Mouse (Mus musculus) embryonic fibroblast, embryonic 13.5 days (primary cell): ENCODE data around the gene Spred2. TPM values are rescaled to one million over a fixed set of nuclear protein-coding genes. Genes with fewer than 3 reads are reported as not detected.

Source experiments
- H3K27ac ChIP-seq: 2 replicates; pipeline ENCODE4 v1.5.1; 2012; ENCODE audit warnings: low read length, control low read depth, inconsistent platforms; ENCODE audit not compliant: insufficient read depth
- H3K4me1 ChIP-seq: 2 replicates; pipeline ENCODE4 v1.6.1; 2011; ENCODE audit warnings: low read length; ENCODE audit not compliant: control insufficient read depth, insufficient read depth
- H3K4me3 ChIP-seq: 2 replicates; pipeline ENCODE4 v1.5.1; 2011; ENCODE audit warnings: mild to moderate bottlenecking, control low read depth, low read length; ENCODE audit not compliant: insufficient read depth
- CTCF ChIP-seq: IDR thresholded peaks from 2 replicates; pipeline ENCODE4 v1.5.1; 2011; ENCODE audit warnings: mild to moderate bottlenecking, control low read depth, low read length, moderate library complexity, borderline replicate concordance; ENCODE audit not compliant: insufficient read depth
- POLR2A ChIP-seq: IDR thresholded peaks from 2 replicates; pipeline ENCODE4 v1.6.1; 2011; ENCODE audit warnings: low read depth, mild to moderate bottlenecking, control low read depth, low read length, moderate library complexity
- polyA plus RNA-seq: library from polyadenylated mRNA; stranded (reverse); fragments of >200 nt; gene quantifications from 2 replicates; pipeline ENCODE4 v1.2.4, GENCODE M21; 2011; ENCODE audit warnings: low read depth; ENCODE audit not compliant: missing spikeins, insufficient read length

Spred2 gene
- polyA plus RNA-seq, 1 experiment = 26.3 TPM

DNA sequence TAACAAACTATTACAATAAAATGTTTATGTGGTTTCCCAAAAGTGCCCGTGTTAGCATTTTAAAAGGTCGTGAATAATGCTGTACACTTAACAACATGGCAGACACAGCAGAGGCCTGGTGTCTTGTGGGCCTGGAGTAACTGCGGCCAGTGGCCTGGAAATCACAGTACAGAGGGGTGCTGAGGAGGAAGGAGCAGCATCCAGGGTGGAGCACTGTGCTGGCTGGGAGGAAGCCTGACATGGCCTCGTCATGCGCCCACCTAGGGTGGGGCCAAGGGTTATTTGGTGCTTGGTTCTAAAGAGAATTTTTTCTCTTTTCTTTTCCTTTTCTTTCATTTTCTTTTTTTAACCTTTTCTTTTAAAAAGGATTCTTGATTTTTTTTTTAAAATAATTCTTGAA, 64.0 kb downstream of the Spred2 start:
- Histone ChIP-seq H3K4me3 (no peak overlapping the region), H3K27ac (no peak overlapping the region), H3K4me1 (peaks cover 24% of the 10 kb centered on the region)
- TF ChIP-seq POLR2A (no peak), CTCF (no peak)

DNA sequence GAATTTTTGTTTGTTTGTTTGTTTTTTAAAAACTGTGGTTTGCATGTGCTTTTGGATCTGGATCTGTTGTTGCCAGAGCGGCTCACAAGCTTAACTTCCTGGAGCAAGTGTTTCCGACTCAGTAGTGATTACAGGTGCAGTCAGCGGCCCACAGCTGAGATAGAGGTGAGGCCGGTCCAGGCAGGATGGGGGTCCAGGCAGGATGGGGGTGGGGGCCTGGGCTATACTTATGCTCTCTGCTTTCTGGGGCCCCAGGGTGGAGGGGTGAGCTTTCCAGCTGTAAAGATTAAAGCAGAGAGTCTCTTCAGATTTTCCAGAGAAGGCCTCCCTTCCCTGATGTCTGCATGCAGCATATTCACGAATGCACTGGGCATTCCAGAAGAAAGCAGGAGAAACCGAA, 64.5 kb downstream of the Spred2 start:
- H3K27ac ChIP-seq = no peak overlapping the region
- H3K4me3 ChIP-seq = no peak overlapping the region
- peaks cover 23% of the 10 kb centered on the region for H3K4me1 ChIP-seq
- TF ChIP-seq POLR2A (no peak), CTCF (no peak)

GRCm38 (mm10) chr11:19989141-19989910, 65.2 kb downstream of the Spred2 start:
- Histone ChIP-seq H3K27ac (no peak overlapping the region), H3K4me3 (no peak overlapping the region), H3K4me1 (peaks cover 23% of the 10 kb centered on the region)
- TF ChIP-seq CTCF = no peak
- no peak for TF ChIP-seq POLR2A

DNA sequence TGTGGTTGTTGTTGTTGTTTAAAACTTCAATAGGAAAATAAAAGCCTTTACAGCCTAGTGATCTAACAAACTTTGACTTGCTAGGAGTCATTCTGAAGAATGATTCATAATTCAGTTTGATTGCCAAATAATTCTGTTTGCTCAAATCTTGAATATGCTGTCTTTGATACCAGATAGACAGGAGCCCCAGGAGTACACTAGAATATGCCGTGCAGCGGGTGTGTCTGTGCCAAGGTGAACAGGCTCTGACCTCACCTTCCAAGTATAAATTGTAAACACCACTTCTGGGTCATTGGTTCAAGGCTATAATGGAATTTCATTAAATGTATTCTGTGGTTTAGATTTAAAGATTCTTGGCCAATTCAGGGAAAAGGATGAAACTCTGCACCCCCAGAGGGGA, 66.6 kb downstream of the Spred2 start:
- Histone ChIP-seq H3K4me3 (no peak overlapping the region), H3K4me1 (peaks cover 23% of the 10 kb centered on the region), H3K27ac (no peak overlapping the region)
- TF ChIP-seq CTCF (no peak), POLR2A (no peak)

DNA sequence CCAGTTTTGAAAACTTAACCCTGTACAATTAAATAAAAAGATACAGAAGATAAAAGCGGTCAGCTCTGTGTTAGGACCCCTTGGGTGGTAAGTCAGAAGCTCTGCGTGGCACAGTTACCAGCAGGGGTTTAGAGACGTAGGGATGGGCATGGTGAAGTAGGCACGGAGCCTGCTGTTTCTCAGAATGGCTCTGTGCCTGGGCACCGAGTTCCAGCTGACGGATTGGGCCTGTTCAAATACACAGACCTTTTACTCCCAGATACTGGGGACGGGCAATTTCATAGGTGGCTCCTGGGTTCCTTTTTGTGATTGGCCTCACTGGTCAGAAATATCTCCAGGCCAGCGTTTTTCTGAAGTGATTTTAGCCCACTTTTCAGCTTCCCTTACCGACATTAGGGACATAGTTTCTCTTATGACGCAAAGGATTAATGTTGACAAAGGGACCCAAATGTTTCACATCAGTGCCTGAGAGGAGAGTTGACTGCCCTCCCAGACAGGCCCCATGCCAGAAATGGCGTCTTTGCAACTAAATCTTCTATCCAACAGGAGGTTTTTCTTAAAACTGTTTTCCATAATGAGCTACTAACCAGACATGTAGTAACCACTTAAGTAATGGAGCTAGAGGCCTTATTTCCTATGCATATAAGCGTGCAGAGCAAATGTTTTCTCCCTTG, 67.3 kb downstream of the Spred2 start:
- H3K4me1 ChIP-seq = peaks cover 23% of the 10 kb centered on the region
- no peak for TF ChIP-seq POLR2A
- no peak for TF ChIP-seq CTCF

DNA sequence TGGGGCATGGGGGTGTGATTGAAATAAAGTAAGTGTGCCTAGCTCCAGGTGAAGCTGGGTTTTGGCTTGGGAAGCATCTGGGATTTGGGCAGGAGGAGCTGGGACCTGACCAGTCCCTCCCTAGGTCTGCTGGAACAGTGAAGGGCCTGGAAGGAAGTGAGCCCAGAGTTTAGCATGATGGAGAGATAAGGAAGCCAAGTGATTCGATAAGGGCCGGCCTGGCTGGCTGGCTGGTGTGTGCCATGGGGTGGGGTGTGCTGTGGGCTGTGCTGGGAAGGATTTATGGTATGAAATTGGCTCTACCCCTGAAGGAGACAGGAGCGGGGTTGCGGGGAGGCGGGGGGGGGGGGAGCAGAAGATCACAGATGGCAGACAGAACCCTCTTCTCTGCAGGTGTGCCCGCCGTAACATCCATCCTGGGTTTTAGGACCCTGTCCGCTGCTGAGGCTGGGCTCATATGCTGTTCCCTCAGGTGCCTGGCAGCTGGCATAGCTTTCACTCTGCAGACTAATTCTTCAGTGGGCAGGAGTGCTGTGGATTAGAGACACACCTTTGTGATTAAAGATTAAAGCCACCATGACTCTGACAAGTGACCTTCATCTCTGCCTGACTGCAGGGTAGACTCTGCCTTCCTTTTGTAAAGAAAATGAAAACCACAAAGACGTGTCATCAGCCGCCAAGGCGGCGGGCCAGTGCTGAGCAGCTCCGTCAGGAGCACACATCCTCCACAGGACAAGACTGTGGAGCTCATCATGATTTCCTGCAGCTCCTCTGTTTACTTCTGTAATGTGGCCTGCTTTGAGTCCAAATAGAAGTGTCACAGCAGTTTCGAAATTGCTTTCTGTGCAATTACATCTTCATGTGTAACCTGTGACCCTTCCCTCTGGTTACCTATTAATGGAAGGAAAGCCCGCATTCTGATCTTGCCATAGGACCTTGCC, 68.4 kb downstream of the Spred2 start:
- H3K4me3 ChIP-seq = no peak overlapping the region
- TF ChIP-seq CTCF (no peak), POLR2A (no peak)
- H3K27ac ChIP-seq = peak overlapping the region; percentile 12; the same call in 1 of the 2 replicates
- peaks cover 16% of the 10 kb centered on the region for H3K4me1 ChIP-seq

More for the DNA sequence above, 67.3 kb downstream of the Spred2 start:
- no peak overlapping the region for H3K4me3 ChIP-seq
- H3K27ac ChIP-seq = peak overlapping the region; percentile 20; the same call in 1 of the 2 replicates

DNA sequence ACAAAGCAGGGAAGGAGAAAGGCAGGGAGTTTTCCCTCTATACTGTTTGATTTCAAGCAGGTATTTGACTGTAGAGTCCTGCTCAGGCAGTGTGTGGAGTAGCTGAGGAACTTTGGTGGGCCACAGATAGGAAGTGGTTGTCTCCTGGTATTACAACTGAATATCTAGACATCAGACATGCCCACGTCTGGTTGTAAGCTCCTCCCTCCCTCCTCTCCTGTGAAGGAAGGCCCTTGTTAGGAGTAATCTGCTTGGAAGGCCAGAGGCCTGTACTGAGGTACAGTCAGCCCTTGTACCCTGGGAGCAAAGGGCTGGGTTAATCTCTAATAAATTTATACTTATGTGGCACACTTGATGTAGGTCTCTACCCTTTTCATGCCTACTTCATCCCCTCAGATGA, 69.6 kb downstream of the Spred2 start:
- H3K4me3 ChIP-seq = no peak overlapping the region
- peaks cover 13% of the 10 kb centered on the region for H3K4me1 ChIP-seq
- no peak for TF ChIP-seq POLR2A
- no peak overlapping the region for H3K27ac ChIP-seq

DNA sequence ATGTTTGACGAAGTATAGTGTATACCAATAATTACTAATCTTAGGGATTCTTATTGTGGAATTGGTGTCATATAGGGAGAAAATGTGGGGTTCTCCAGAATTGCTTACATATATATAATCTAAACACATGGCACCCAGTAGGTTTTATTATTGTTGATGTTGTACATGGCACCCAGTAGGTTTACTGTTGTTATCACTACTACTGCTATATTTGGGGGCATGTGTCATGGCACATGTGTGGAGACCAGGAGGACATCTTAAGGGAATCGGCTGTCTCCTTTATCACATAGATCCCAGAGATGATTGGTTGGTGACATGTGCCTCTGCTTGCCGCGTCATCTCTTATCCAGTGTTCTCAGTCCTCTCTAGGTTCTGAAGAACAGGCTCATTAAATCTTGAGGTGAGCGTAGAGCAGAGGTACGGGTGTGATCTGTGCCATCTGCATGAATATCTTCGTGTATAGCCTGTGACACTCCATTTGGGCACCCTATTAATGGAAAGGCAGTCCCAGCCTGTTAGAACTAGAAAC, 70.2 kb downstream of the Spred2 start:
- H3K4me3 ChIP-seq = no peak overlapping the region
- H3K27ac ChIP-seq = no peak overlapping the region
- H3K4me1 ChIP-seq = peaks cover 13% of the 10 kb centered on the region
- no peak for TF ChIP-seq POLR2A
- TF ChIP-seq CTCF = no peak

DNA sequence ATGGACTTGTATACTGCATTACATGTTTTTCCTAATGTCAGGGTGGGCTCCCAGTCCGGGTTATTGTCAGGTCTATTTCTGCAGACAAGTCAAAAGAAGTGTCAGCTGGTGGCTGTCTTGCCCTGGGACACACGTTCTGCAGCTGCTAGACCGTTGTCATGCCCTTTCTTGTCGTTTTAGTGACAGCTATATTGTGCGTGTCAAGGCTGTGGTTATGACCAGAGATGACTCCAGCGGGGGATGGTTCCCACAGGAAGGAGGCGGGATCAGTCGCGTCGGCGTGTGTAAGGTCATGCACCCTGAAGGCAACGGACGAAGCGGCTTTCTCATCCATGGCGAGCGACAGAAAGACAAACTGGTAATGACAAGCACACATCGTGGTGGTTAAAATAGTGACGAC, 73.8 kb downstream of the Spred2 start:
- H3K4me3 ChIP-seq = no peak overlapping the region
- no peak overlapping the region for H3K27ac ChIP-seq
- peaks cover 4% of the 10 kb centered on the region; the same call in 1 of the 2 replicates for H3K4me1 ChIP-seq
- TF ChIP-seq POLR2A = no peak
- TF ChIP-seq CTCF = no peak
